Mouse (Mus musculus) stomach, embryonic 14.5 days (tissue): ENCODE measurements around the gene Eid2b. TPM values are rescaled to one million over a fixed set of nuclear protein-coding genes. Genes with fewer than 3 reads are reported as not detected.
A peak's percentile ranks its signal among the peaks of the same experiment; 100 is the strongest.

Source experiments
- ATAC-seq: fragments of 200-750 bp; cut with Nextera tagmentation; 2 replicates; pipeline ENCODE4 v1.8.0; 2017; ENCODE audit warnings: low read depth, moderate TSS enrichment; ENCODE audit not compliant: insufficient number of reproducible peaks, insufficient read depth, low FRiP score
- H3K27ac ChIP-seq: fragments of 300-500 bp; sonication (generic); 2 replicates; pipeline ENCODE4 v1.5.1; 2014; ENCODE audit warnings: mild to moderate bottlenecking, low read length, moderate library complexity, mixed read lengths
- H3K27me3 ChIP-seq: fragments of 300-500 bp; sonication (generic); 2 replicates; pipeline ENCODE4 v1.6.1; 2014; ENCODE audit warnings: low read length, control low read depth, mixed read lengths; ENCODE audit not compliant: control insufficient read depth, insufficient read depth
- H3K36me3 ChIP-seq: fragments of 300-500 bp; sonication (generic); 2 replicates; pipeline ENCODE4 v1.6.1; 2014; ENCODE audit warnings: mild to moderate bottlenecking, control low read depth, low read length, moderate library complexity, mixed read lengths; ENCODE audit not compliant: control insufficient read depth, insufficient read depth
- H3K4me1 ChIP-seq: fragments of 300-500 bp; sonication (generic); 2 replicates; pipeline ENCODE4 v1.6.1; 2014; ENCODE audit warnings: low read length, control low read depth, mixed read lengths; ENCODE audit not compliant: control insufficient read depth, insufficient read depth
- H3K4me2 ChIP-seq: fragments of 300-500 bp; sonication (generic); replicated peaks from 2 replicates; pipeline ENCODE4 v1.6.1; 2014; ENCODE audit warnings: low read depth, low read length, control low read depth
- H3K4me3 ChIP-seq: fragments of 300-500 bp; sonication (generic); 2 replicates; pipeline ENCODE4 v1.5.1; 2014; ENCODE audit warnings: low read depth, low read length, control low read depth
- H3K9ac ChIP-seq: fragments of 300-500 bp; sonication (generic); replicated peaks from 2 replicates; pipeline ENCODE4 v1.6.1; 2014; ENCODE audit warnings: low read depth, mild to moderate bottlenecking, control low read depth, low read length, moderate library complexity, mixed read lengths
- H3K9me3 ChIP-seq: fragments of 300-500 bp; sonication (generic); 2 replicates; pipeline ENCODE4 v1.6.1; 2016; ENCODE audit warnings: low read depth, low read length, control low read depth; ENCODE audit not compliant: control insufficient read depth
- WGBS: fragments of 180-500 bp; shearing (Covaris S2); extraction: QIAGEN DNeasy Blood & Tissue Kit; methylation state at CpG from one replicate; pipeline ENCODE4 v1.1.7; 2014; 5-methylcytosine and 5-hydroxymethylcytosine counted together
- polyA plus RNA-seq: library from polyadenylated mRNA; unstranded; fragments of >200 nt; fragmentation: Nextera tagmentation; extraction: Ambion mirVana; gene quantifications from 2 replicates; pipeline ENCODE4 v1.2.1, GENCODE M21; 2014

Eid2b gene
- polyA plus RNA-seq, 1 experiment from 2014 or later: 9.9 TPM

- peak within 1 kb of the TSS; percentile 80 for H3K4me3 ChIP-seq
- no peaks in the 10 kb centered on the region for H3K4me1 ChIP-seq
- H3K4me2 ChIP-seq: peak within 1 kb of the TSS; percentile 55
- H3K9ac ChIP-seq: peak within 1 kb of the TSS; percentile 99
- H3K27me3 ChIP-seq: no peaks in the 10 kb centered on the region
- WGBS: 6% methylated on average over 57 of the region's 57 CpGs
- ATAC-seq: peak; percentile 91
- no peaks in the 10 kb centered on the region for H3K9me3 ChIP-seq
- peak within 1 kb of the TSS; percentile 82 for H3K27ac ChIP-seq
- no peaks in the 10 kb centered on the region; the same call in 1 of the 2 replicates for H3K36me3 ChIP-seq
These were observed 10.2 kb upstream of the Eid2b start, which contains the start of gene Eid2 for GRCm38 (mm10) chr7:28267129-28268041. Gene Eid2, plus strand, starts transcription at chr7:28267881.

- ATAC-seq: peak; percentile 66; the same call in 1 of the 2 replicates
- Histone ChIP-seq H3K9ac (peak overlapping the region; percentile 99), H3K9me3 (no peaks in the 10 kb centered on the region), H3K27me3 (no peaks in the 10 kb centered on the region), H3K36me3 (no peaks in the 10 kb centered on the region; the same call in 1 of the 2 replicates), H3K4me1 (no peaks in the 10 kb centered on the region), H3K4me2 (peak overlapping the region; percentile 55), H3K4me3 (peak overlapping the region; percentile 80), H3K27ac (peak overlapping the region; percentile 82)
- under 1% methylated on average over 43 of the region's 62 CpGs for WGBS
These were observed 9.5 kb upstream of the Eid2b start for GRCm38 (mm10) chr7:28268042-28268531.

- Histone ChIP-seq H3K9ac (peak overlapping the region; percentile 99), H3K4me1 (no peaks in the 10 kb centered on the region), H3K27ac (peak overlapping the region; percentile 82), H3K27me3 (no peaks in the 10 kb centered on the region), H3K36me3 (no peaks in the 10 kb centered on the region; the same call in 1 of the 2 replicates), H3K4me3 (peak overlapping the region; percentile 80), H3K9me3 (no peaks in the 10 kb centered on the region), H3K4me2 (peak overlapping the region; percentile 55)
- 26% methylated on average over 16 of the region's 16 CpGs for WGBS
- ATAC-seq: no peak
These were observed 9.0 kb upstream of the Eid2b start for GRCm38 (mm10) chr7:28268576-28268975.

GRCm38 (mm10) chr7:28269355-28269754 is 8.2 kb upstream of the Eid2b start:
- ATAC-seq: no peak
- WGBS: 94% methylated on average over 12 of the region's 12 CpGs

GRCm38 (mm10) chr7:28271761-28272160 is 5.8 kb upstream of the Eid2b start:
- ATAC-seq: no peak
- 72% methylated on average over 3 of the region's 3 CpGs for WGBS

More at GRCm38 (mm10) chr7:28269355-28269754, 8.2 kb upstream of the Eid2b start:
- no peaks in the 10 kb centered on the region for H3K27me3 ChIP-seq
- no peak overlapping the region for H3K4me2 ChIP-seq
- H3K4me1 ChIP-seq: no peaks in the 10 kb centered on the region
- no peaks in the 10 kb centered on the region; the same call in 1 of the 2 replicates for H3K36me3 ChIP-seq
- H3K9ac ChIP-seq: no peak overlapping the region
- no peak overlapping the region for H3K27ac ChIP-seq
- no peak overlapping the region for H3K4me3 ChIP-seq
- no peaks in the 10 kb centered on the region for H3K9me3 ChIP-seq

GRCm38 (mm10) chr7:28277237-28277614 is 313 bp upstream of the Eid2b start:
- H3K27me3 ChIP-seq: no peaks in the 10 kb centered on the region
- H3K4me3 ChIP-seq: no peak overlapping the region
- no peak overlapping the region for H3K4me2 ChIP-seq
- no peaks in the 10 kb centered on the region for H3K4me1 ChIP-seq
- no peak overlapping the region for H3K27ac ChIP-seq
- H3K9ac ChIP-seq: no peak overlapping the region
- no peaks in the 10 kb centered on the region for H3K9me3 ChIP-seq
- no peak for ATAC-seq
- 64% methylated on average over 8 of the region's 8 CpGs for WGBS
- H3K36me3 ChIP-seq: no peaks in the 10 kb centered on the region

More at GRCm38 (mm10) chr7:28271761-28272160, 5.8 kb upstream of the Eid2b start:
- no peaks in the 10 kb centered on the region for H3K27me3 ChIP-seq
- H3K27ac ChIP-seq: no peak overlapping the region
- no peak overlapping the region for H3K9ac ChIP-seq
- no peak overlapping the region for H3K4me3 ChIP-seq
- H3K4me1 ChIP-seq: no peaks in the 10 kb centered on the region
- H3K4me2 ChIP-seq: no peak overlapping the region
- H3K36me3 ChIP-seq: no peaks in the 10 kb centered on the region; the same call in 1 of the 2 replicates
- no peaks in the 10 kb centered on the region for H3K9me3 ChIP-seq

DNA sequence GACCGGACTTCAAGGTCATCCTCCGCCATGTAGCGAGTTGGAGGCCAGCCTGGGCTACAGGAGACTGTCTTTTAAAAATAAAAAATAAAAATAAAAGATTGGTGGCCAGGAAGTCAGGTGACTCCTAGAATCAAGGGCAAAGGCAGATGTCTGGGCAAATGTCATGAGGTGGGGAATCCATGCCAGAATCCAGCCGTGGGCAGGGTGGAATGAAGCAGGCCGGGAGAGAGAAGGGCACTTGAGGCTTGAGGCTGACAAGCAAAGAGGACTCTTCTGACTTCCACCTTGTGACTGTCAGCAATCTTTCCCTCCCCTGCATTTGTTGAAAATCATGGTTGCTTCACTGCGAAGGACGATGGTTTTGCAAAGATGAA is 727 bp downstream of the Eid2b start:
- H3K27ac ChIP-seq: peak overlapping the region; percentile 75; the same call in 1 of the 2 replicates
- H3K9me3 ChIP-seq: no peaks in the 10 kb centered on the region
- H3K27me3 ChIP-seq: no peaks in the 10 kb centered on the region
- ATAC-seq: peak; percentile 25; the same call in 1 of the 2 replicates
- H3K4me3 ChIP-seq: peak overlapping the region; percentile 66
- no peaks in the 10 kb centered on the region for H3K36me3 ChIP-seq
- no peaks in the 10 kb centered on the region for H3K4me1 ChIP-seq
- peak overlapping the region; percentile 84 for H3K9ac ChIP-seq
- 77% methylated on average over 7 of the region's 7 CpGs for WGBS
- peak overlapping the region; percentile 86 for H3K4me2 ChIP-seq

- H3K36me3 ChIP-seq: no peaks in the 10 kb centered on the region
- H3K9ac ChIP-seq: no peak overlapping the region
- no peak overlapping the region for H3K27ac ChIP-seq
- 77% methylated on average over 7 of the region's 7 CpGs for WGBS
- no peak overlapping the region for H3K4me2 ChIP-seq
- ATAC-seq: no peak
- no peak overlapping the region for H3K4me3 ChIP-seq
- H3K4me1 ChIP-seq: no peaks in the 10 kb centered on the region
- no peaks in the 10 kb centered on the region for H3K27me3 ChIP-seq
- no peaks in the 10 kb centered on the region for H3K9me3 ChIP-seq
These were observed 3.1 kb downstream of the Eid2b start for GRCm38 (mm10) chr7:28280630-28281029.
